ENCODE assay signal across 8 mouse cellular contexts in the genomic region with DNA sequence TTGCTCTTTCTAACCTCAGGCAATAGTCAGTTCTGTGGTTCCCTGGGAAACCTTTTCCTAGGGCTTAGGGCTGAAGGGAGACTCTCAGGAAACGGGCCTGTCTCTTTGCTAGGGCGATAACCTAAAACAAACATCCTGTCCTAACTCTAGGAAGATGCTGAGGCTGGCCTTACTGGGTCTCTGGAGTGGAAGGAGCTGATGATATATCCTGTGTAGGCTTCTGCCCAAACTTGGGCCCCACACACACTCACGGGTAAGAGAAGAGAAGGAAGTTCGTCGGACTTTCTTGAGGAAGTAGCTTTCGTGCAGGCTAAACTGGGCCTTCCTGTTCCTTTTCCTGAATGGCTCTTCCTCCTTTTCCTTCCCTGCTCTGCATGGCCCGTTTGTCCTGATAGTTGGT. TPM values are rescaled to one million over a fixed set of nuclear protein-coding genes. Genes with fewer than 3 reads are reported as not detected.
DNase-seq lines count a peak whose midpoint lies in the region; ATAC-seq and TF ChIP-seq lines count a peak whose summit lies in the region.

No protein-coding gene starts in this region.

- WGBS in stomach, embryonic 15.5 days, result 36% methylated on average over 7 of the region's 7 CpGs
- 39% methylated on average over 7 of the region's 7 CpGs for WGBS in stomach, postnatal 0 days
- WGBS in liver, embryonic 16.5 days (ENCODE audit: insufficient replicate concordance), result 21% methylated on average over 7 of the region's 7 CpGs

- no peak overlapping the region for H3K4me3 ChIP-seq in stomach, embryonic 15.5 days (replicated peaks)
- H3K4me3 ChIP-seq in stomach, postnatal 0 days (ENCODE audit: low read depth, low read length), result no peak overlapping the region
- no peak overlapping the region for H3K4me3 ChIP-seq in liver, embryonic 16.5 days (ENCODE audit: low read depth, low read length)

- 0 out of 2 replicates have a peak, but pooled peaks cover 2% of the 10 kb centered on the region for H3K36me3 ChIP-seq in stomach, embryonic 15.5 days
- no peaks in the 10 kb centered on the region for H3K36me3 ChIP-seq in stomach, postnatal 0 days (ENCODE audit: control insufficient read depth, insufficient read depth, low read length)
- H3K36me3 ChIP-seq in liver, embryonic 16.5 days (ENCODE audit: control insufficient read depth, insufficient read depth), result no peaks in the 10 kb centered on the region

- no peak overlapping the region for H3K4me2 ChIP-seq in stomach, embryonic 15.5 days
- no peak overlapping the region for H3K4me2 ChIP-seq in stomach, postnatal 0 days (replicated peaks; ENCODE audit: low read depth)
- 0 out of 2 replicates have a peak overlapping the region, but pooled peaks have one; percentile 21 for H3K4me2 ChIP-seq in liver, embryonic 16.5 days (ENCODE audit: low read depth, low read length)

- H3K27me3 ChIP-seq in stomach, embryonic 15.5 days (replicated peaks), result no peaks in the 10 kb centered on the region
- no peaks in the 10 kb centered on the region for H3K27me3 ChIP-seq in stomach, postnatal 0 days (ENCODE audit: control insufficient read depth, insufficient read depth, low read length)
- no peaks in the 10 kb centered on the region for H3K27me3 ChIP-seq in liver, embryonic 16.5 days (ENCODE audit: control insufficient read depth, insufficient read depth, low read depth, low read length)

- peaks cover 25% of the 10 kb centered on the region for H3K4me1 ChIP-seq in stomach, embryonic 15.5 days
- no peaks in the 10 kb centered on the region; the same call in 1 of the 2 replicates for H3K4me1 ChIP-seq in stomach, postnatal 0 days (replicated peaks; ENCODE audit: control insufficient read depth, insufficient read depth)
- H3K4me1 ChIP-seq in liver, embryonic 16.5 days (ENCODE audit: control insufficient read depth, low read depth, low read length), result peaks cover 19% of the 10 kb centered on the region

- peak overlapping the region; percentile 44 for H3K27ac ChIP-seq in stomach, embryonic 15.5 days
- H3K27ac ChIP-seq in stomach, postnatal 0 days (replicated peaks), result no peak overlapping the region
- peak overlapping the region; percentile 49; the same call in 1 of the 2 replicates for H3K27ac ChIP-seq in liver, embryonic 16.5 days (ENCODE audit: low read length)

- ATAC-seq in stomach, embryonic 15.5 days (ENCODE audit: insufficient read depth, low FRiP score, low read depth), result 0 out of 2 replicates have a peak, but pooled peaks have one; percentile 22
- no peak; the same call in 1 of the 2 replicates for ATAC-seq in stomach, postnatal 0 days (ENCODE audit: low FRiP score, low TSS enrichment)
- peak; percentile 75 for ATAC-seq in liver, embryonic 16.5 days (ENCODE audit: low read depth)
- no peak for ATAC-seq in erythroid progenitor cell, adult 5-6 weeks (replicated peaks; ENCODE audit: low FRiP score, poor library complexity, severe bottlenecking)

- no peak overlapping the region for H3K9ac ChIP-seq in stomach, embryonic 15.5 days
- H3K9ac ChIP-seq in stomach, postnatal 0 days (ENCODE audit: low read length), result no peak overlapping the region
- no peak overlapping the region for H3K9ac ChIP-seq in liver, embryonic 16.5 days (ENCODE audit: low read depth, low read length)

- TF ChIP-seq EP300 in stomach, postnatal 0 days (optimal IDR thresholded peaks at IDR 0.05), result no peak

- H3K9me3 ChIP-seq in stomach, embryonic 15.5 days, result no peaks in the 10 kb centered on the region
- H3K9me3 ChIP-seq in stomach, postnatal 0 days (ENCODE audit: control insufficient read depth, low read length), result no peaks in the 10 kb centered on the region
- H3K9me3 ChIP-seq in liver, embryonic 16.5 days (replicated peaks; ENCODE audit: control insufficient read depth, low read length), result no peaks in the 10 kb centered on the region

- peak; percentile 29 for DNase-seq in adrenal gland, postnatal 14 days
- DNase-seq in adrenal gland, postnatal 36 days, result no peak
- DNase-seq in stomach, postnatal 0 days (ENCODE audit: low spot score), result no peak
- peak; percentile 53 for DNase-seq in yolk sac, embryonic 10.5 days (ENCODE audit: low spot score)
- DNase-seq in cerebellum, postnatal 10 days, result no peak

- no peak for TF ChIP-seq CTCF in stomach, postnatal 0 days (IDR thresholded peaks at IDR 0.05; ENCODE audit: low read depth)

RNA-seq across cellular contexts. Expression of a gene that starts 19.6 kb away (rescaled TPM):
- 21.3 and 25.6 TPM in 2 replicates for total RNA-seq in adrenal gland, postnatal 14 days (2021)
- total RNA-seq in adrenal gland, postnatal 36 days (2021), result 10 to 100 TPM; 14.2 to 15.5 TPM
- polyA plus RNA-seq in stomach, embryonic 15.5 days (2015; fragmentation: Nextera tagmentation; extraction: Ambion mirVana), result 14.9 and 15.8 TPM in 2 replicates
- polyA plus RNA-seq in stomach, postnatal 0 days (2015; fragmentation: Nextera tagmentation; extraction: Ambion mirVana), result 10.3 and 12.0 TPM in 2 replicates
- polyA plus RNA-seq in liver, embryonic 16.5 days (2015; fragmentation: Nextera tagmentation; extraction: Ambion mirVana), result 6.8 and 7.4 TPM in 2 replicates
- 5.4 and 10.9 TPM in 2 replicates for total RNA-seq in erythroid progenitor cell, adult 5-6 weeks (2015; ENCODE audit: low replicate concordance)
- total RNA-seq in erythroid progenitor cell, adult 5-6 weeks (2017; ENCODE audit: low replicate concordance), result 2.4 and 3.6 TPM in 2 replicates

Comparison
In these comparisons a context has a peak if more than half of its experiments do, and no peak if none do; other contexts are left out.
1. DNase-seq: peak in adrenal gland, postnatal 14 days (single experiment) and yolk sac, embryonic 10.5 days (single experiment); none in adrenal gland, postnatal 36 days (0 of 2), stomach, postnatal 0 days (single experiment) and cerebellum, postnatal 10 days (0 of 2).
2. ATAC-seq: peak in stomach, embryonic 15.5 days (single experiment) and liver, embryonic 16.5 days (single experiment); none in stomach, postnatal 0 days (single experiment) and erythroid progenitor cell, adult 5-6 weeks (single experiment).